18 mouse cellular contexts compared by ENCODE assay signal in the genomic region with DNA sequence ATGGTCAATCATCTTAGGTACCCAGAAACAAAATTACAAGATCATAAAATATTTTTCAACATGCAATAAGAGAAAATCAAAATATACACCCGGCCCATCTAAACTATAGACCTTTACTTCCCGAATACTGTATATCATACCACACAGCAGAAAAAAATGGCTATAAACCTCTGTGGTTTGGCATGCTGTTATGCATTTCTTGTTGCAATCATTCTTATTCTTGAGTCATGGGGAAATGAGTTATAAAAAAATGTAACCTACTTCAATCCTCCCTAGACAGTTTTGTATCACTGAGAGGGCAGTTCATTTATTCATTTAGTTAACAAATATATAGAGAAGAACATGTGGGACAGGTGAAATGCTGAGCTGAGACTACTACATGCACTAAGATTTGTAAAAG.
"Had no signal": no experiment of that assay in that cellular context is flagged by ENCODE, and none has a peak within 500 bp of the region (broad histone marks: within the 10 kb centered on the region; RNA-seq: fewer than 3 reads in every experiment).

No protein-coding gene starts in this region.

- H3K4me3 ChIP-seq: megakaryocyte, embryonic 14.5 days; midbrain, embryonic 13.5 days; midbrain, embryonic 15.5 days; neural tube, embryonic 13.5 days; neural tube, embryonic 15.5 days had no signal

- H3K27ac ChIP-seq: macrophage; midbrain, embryonic 13.5 days; midbrain, embryonic 15.5 days; neural tube, embryonic 13.5 days; neural tube, embryonic 15.5 days had no signal

- DNase-seq: lung, adult 18-20 months; lung, embryonic 14.5 days; lung, postnatal 14 days; lung, postnatal 36 days; retina, postnatal 1 day; right cerebral cortex, adult 18-20 months; right cerebral cortex, postnatal 25 days; right cerebral cortex, postnatal 4 days; spleen, adult 18-20 months; thymus, adult 18-20 months; thymus, postnatal 14 days; thymus, postnatal 36 days had no signal
